Mouse (Mus musculus): Measurements from ENCODE around the gene Slc35f3.
"Not testable (repeated sequence)": the region's sequence is repeated elsewhere in the genome, so short reads cannot be mapped to it uniquely, and the experiment has no call there.

Gene Slc35f3

DNA sequence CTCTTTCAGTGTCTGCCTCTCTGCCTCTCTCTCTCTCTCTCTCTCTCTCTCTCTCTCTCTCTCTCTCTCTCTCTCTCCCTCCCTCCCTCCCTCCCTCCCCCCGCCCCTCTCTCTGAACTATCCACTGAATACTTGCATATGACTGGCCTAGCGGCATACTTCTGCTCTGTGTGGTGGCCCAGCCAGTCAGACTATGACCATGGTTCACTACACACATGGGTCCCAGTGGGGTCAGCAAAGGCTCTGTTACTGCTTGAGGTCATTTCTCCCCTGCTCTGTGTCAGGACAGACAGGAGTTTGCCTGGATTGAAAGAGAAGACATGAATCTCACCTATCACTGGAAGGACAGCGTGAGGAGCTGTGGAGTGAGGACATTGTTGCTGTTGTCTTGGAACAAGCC lies 40.5 kb downstream of the Slc35f3 start:
- DNase-seq (ENCODE audit: inconsistent ontology term): no peak

GRCm38 (mm10) chr8:126339357-126339756 lies 41.0 kb downstream of the Slc35f3 start:
- DNase-seq (ENCODE audit: inconsistent ontology term): no peak

GRCm38 (mm10) chr8:126341200-126341599 lies 42.8 kb downstream of the Slc35f3 start:
- no peak for DNase-seq (ENCODE audit: inconsistent ontology term)

DNA sequence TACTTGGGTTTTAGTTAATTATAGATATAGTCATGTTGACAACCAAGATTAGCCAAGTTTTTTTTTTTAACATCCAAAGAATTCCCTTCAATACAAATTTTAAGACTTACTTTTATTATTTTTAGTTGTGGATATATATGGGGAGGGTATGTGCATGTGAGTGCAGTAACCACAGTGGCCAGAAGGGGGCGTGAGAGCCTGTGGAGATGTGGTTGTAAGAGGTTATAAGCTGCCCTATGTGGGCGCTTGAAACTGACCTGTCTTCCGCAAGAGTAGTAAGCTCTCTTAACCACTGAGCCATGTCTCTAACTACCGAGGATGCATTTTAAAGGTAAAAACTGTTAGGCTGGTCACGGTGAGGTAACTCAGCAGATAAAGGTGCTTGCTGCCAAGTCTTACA lies 45.1 kb downstream of the Slc35f3 start:
- DNase-seq (ENCODE audit: inconsistent ontology term): no peak

- no peak for DNase-seq (ENCODE audit: inconsistent ontology term)
Observed at GRCm38 (mm10) chr8:126345100-126345499, 46.7 kb downstream of the Slc35f3 start.

DNA sequence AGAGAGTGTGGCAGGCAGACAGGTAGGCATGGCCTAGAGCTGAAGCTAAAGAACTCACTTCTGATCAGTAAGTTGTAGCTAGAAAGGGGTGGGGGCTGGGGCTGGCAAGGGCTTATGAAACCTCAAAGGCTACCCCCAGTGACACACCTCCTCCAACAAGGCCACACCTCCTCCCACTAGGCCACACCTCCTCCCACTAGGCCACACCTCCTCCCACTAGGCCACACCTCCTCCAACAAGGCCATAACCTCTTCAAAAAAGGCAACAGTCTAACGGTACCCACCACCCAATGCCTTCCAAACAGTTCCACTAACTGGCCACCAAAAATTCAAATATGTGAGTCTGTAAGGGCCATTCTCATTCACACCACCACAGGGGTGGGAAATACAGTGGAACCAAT lies 54.9 kb downstream of the Slc35f3 start:
- no peak for DNase-seq (ENCODE audit: inconsistent ontology term)

GRCm38 (mm10) chr8:126357946-126358345 lies 59.6 kb downstream of the Slc35f3 start:
- DNase-seq (ENCODE audit: inconsistent ontology term): no peak

- peak; percentile 71 for DNase-seq (ENCODE audit: inconsistent ontology term)
Observed at GRCm38 (mm10) chr8:126359296-126359695, 60.9 kb downstream of the Slc35f3 start.

GRCm38 (mm10) chr8:126360106-126360505 lies 61.7 kb downstream of the Slc35f3 start:
- no peak for DNase-seq (ENCODE audit: inconsistent ontology term)

GRCm38 (mm10) chr8:126360701-126361100 lies 62.3 kb downstream of the Slc35f3 start:
- DNase-seq (ENCODE audit: inconsistent ontology term): no peak

DNA sequence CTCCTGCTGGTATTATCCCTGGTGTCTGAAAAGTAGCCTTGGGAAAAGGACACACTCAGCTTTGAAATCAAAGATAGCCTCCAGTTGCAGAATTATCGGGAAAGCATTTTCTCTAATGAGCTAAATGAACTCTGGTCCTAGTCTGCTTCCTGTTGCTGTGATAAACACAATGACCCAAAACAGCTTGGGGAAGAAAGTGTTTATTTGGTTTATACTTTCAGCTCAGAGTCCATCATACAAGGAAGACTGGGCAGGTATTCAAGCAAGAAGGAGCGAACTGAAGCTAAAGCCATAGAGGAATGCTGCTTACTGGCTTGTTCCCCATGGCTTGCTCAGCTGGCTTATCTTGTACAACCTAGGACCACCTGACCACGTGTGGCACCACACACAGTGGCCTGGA lies 67.9 kb downstream of the Slc35f3 start:
- DNase-seq (ENCODE audit: inconsistent ontology term): no peak

GRCm38 (mm10) chr8:126368349-126369054 lies 70.1 kb downstream of the Slc35f3 start:
- no peak for DNase-seq (ENCODE audit: inconsistent ontology term)

- no peak for DNase-seq (ENCODE audit: inconsistent ontology term)
Observed at GRCm38 (mm10) chr8:126371871-126372270, 73.5 kb downstream of the Slc35f3 start.

- no peak for DNase-seq (ENCODE audit: inconsistent ontology term)
Observed at GRCm38 (mm10) chr8:126379580-126379979, 81.2 kb downstream of the Slc35f3 start.

GRCm38 (mm10) chr8:126380141-126380540 lies 81.8 kb downstream of the Slc35f3 start:
- DNase-seq (ENCODE audit: inconsistent ontology term): no peak

- DNase-seq (ENCODE audit: inconsistent ontology term): no peak
Observed at GRCm38 (mm10) chr8:126381299-126381698, 82.9 kb downstream of the Slc35f3 start.

DNA sequence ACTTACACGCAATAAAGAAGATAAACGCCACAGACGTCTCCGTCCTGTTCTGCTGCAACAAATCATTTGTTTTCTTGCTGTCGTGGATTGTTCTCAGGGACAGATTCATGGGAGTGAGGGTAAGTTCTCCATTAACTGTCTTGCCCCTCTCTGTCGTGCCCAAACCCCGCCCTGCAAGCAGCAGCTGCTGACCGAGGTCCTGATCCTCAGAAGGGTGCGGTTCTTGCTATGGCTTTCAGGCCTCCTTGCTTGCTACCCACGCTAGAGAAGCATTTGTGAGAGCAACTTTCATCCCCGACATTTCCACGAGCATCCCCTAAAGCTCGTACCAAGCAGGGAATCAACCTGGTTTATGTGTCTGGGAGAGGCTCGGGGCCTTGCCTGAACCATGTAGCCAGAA lies 83.9 kb downstream of the Slc35f3 start:
- DNase-seq (ENCODE audit: inconsistent ontology term): peak; percentile 9

GRCm38 (mm10) chr8:126382749-126383148 lies 84.4 kb downstream of the Slc35f3 start:
- peak; percentile 23 for DNase-seq (ENCODE audit: inconsistent ontology term)

DNA sequence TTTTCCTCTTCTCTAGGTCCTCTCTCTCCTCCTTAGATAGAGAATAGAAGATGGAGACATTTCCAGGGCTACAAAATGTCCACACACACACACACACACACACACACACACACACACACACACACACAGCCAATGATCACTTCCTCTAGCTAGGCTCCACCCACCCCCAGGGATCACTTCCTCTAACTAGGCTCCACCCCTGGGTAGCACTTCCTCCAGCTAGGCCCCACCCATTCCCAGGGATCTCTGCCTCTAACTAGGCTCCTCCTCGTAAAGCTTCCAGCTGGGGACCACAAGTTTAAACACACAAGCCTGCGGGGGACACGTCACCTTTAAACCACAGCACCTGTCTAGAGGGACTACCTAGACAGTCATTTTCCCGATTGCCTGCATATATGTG lies 89.2 kb downstream of the Slc35f3 start:
- DNase-seq (ENCODE audit: inconsistent ontology term): no peak

DNA sequence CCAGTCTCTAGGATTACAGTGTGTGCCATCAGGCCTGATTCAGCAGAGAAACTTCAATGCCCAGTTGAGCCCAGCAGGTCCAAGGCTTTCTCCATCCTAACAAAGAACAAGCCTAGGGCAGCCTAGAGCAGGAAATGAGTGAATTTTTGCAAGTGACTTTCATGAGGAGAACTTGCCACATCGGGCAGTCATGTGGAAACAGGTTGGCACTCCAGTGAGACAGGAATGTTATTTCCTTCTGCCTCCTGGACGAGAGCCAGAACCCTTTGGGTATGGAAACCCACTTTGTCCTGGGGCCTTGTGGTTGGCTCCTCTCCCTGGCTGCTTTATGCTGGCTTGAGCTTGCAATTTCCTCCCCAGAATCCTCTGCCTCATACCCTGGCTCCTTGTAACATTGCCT lies 93.2 kb downstream of the Slc35f3 start:
- peak; percentile 93 for DNase-seq (ENCODE audit: inconsistent ontology term)

DNA sequence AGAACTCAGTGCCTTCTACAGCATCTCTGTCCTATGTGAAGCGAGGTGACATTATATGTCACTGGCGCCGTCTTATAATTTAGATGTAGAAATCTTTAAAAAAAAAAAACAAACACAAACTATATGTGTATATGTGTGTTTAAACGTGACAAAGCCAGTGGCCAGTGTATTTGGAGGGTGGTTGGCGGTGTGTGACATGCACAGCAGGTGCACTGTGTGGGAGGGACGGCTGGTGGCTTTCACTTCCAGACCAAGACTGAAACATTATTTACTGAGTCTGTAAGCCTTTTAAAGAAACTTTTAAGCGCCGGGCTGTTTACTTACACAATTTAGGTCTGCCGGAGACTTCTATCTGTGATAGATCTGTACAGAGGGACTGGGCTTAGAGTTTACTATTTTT lies 97.0 kb downstream of the Slc35f3 start:
- no peak for DNase-seq (ENCODE audit: inconsistent ontology term)

DNA sequence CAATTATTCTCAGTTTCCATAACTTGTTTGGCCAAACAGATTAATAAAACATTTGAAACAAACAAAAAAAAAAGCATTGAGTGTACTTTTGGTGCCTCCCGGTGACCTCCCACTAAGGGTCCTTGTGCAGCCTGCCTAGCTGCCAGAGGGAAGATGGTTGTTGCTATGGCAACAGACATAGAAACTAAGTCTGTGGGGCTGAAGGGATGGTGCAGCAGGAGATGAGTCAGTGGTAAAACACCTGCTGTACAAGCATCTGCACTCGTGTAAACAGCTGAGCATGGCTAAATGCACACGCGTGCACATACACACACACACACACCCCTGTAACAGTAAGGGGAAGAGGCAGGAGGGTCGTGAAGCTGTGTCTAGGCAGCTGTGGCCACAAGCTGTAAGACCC lies 97.6 kb downstream of the Slc35f3 start:
- no peak for DNase-seq (ENCODE audit: inconsistent ontology term)

GRCm38 (mm10) chr8:126398349-126398748 lies 100.0 kb downstream of the Slc35f3 start:
- no peak for DNase-seq (ENCODE audit: inconsistent ontology term)

GRCm38 (mm10) chr8:126404550-126404949 lies 106.2 kb downstream of the Slc35f3 start:
- not testable (repeated sequence) for DNase-seq (ENCODE audit: inconsistent ontology term)
